Mouse (Mus musculus) forebrain, embryonic 13.5 days (tissue): ENCODE measurements around the gene Olfm2. TPM values are rescaled to one million over a fixed set of nuclear protein-coding genes. Genes with fewer than 3 reads are reported as not detected.
A peak's percentile ranks its signal among the peaks of the same experiment; 100 is the strongest.
"Not testable (repeated sequence)": the region's sequence is repeated elsewhere in the genome, so short reads cannot be mapped to it uniquely, and the experiment has no call there.

Experiments used
- ATAC-seq: fragments of 200-750 bp; cut with Nextera tagmentation; 2 replicates; pipeline ENCODE4 v1.8.0; 2017
- H3K27ac ChIP-seq: fragments of 300-500 bp; sonication (generic); 2 replicates; pipeline ENCODE4 v1.5.1; 2015; ENCODE audit warnings: inconsistent platforms, mild to moderate bottlenecking, moderate library complexity
- H3K27me3 ChIP-seq: fragments of 300-500 bp; sonication (generic); 2 replicates; pipeline ENCODE4 v1.6.1; 2015; ENCODE audit warnings: mild to moderate bottlenecking, inconsistent platforms
- H3K36me3 ChIP-seq: fragments of 300-500 bp; sonication (generic); 2 replicates; pipeline ENCODE4 v1.6.1; 2015; ENCODE audit warnings: mild to moderate bottlenecking, inconsistent platforms; ENCODE audit not compliant: poor library complexity, severe bottlenecking
- H3K4me1 ChIP-seq: fragments of 300-500 bp; sonication (generic); 2 replicates; pipeline ENCODE4 v1.6.1; 2015; ENCODE audit warnings: inconsistent platforms
- H3K4me2 ChIP-seq: fragments of 300-500 bp; sonication (generic); 2 replicates; pipeline ENCODE4 v1.6.1; 2015; ENCODE audit warnings: inconsistent platforms, mild to moderate bottlenecking, moderate library complexity
- H3K4me3 ChIP-seq: fragments of 300-500 bp; sonication (generic); 2 replicates; pipeline ENCODE4 v1.5.1; 2015; ENCODE audit warnings: mild to moderate bottlenecking, inconsistent platforms
- H3K9ac ChIP-seq: fragments of 300-500 bp; sonication (generic); 2 replicates; pipeline ENCODE4 v1.6.1; 2015; ENCODE audit warnings: mild to moderate bottlenecking, inconsistent platforms
- H3K9me3 ChIP-seq: fragments of 300-500 bp; sonication (generic); replicated peaks from 2 replicates; pipeline ENCODE4 v1.6.1; 2016; ENCODE audit warnings: inconsistent platforms
- WGBS: fragments of 180-500 bp; shearing (Covaris S2); methylation state at CpG from one replicate; pipeline ENCODE4 v1.1.7; 2015; 5-methylcytosine and 5-hydroxymethylcytosine counted together
- polyA plus RNA-seq: library from polyadenylated mRNA; unstranded; fragments of >200 nt; fragmentation: Nextera tagmentation; extraction: Ambion mirVana; gene quantifications from 2 replicates; pipeline ENCODE4 v1.2.1, GENCODE M21; 2015

Olfm2 gene
- polyA plus RNA-seq, 1 experiment from 2014 or later = 52.6 TPM

- Histone ChIP-seq H3K9ac (peak overlapping the region; percentile 84), H3K4me2 (peak overlapping the region; percentile 100), H3K4me1 (peaks cover 42% of the 10 kb centered on the region), H3K4me3 (peak overlapping the region; percentile 95), H3K9me3 (no peaks in the 10 kb centered on the region), H3K27ac (peak overlapping the region; percentile 82), H3K36me3 (peaks cover 34% of the 10 kb centered on the region), H3K27me3 (no peaks in the 10 kb centered on the region)
- peak; percentile 82 for ATAC-seq
- WGBS = under 1% methylated on average over 30 of the region's 30 CpGs
Measured at GRCm38 (mm10) chr9:20642896-20643466, 103.2 kb downstream of the Olfm2 start.

GRCm38 (mm10) chr9:20642101-20642895 lies 103.9 kb downstream of the Olfm2 start, which contains the start of gene Ubl5:
Ubl5 (plus strand) TSS chr9:20642878.
- whole genome bisulfite sequencing = under 1% methylated on average over 51 of the region's 51 CpGs
- peaks cover 42% of the 10 kb centered on the region for H3K4me1 ChIP-seq
- no peaks in the 10 kb centered on the region for H3K27me3 ChIP-seq
- peak within 1 kb of the TSS; percentile 95 for H3K4me3 ChIP-seq
- peak within 1 kb of the TSS; percentile 82 for H3K27ac ChIP-seq
- peak; percentile 89 for ATAC-seq
- peak within 1 kb of the TSS; percentile 100 for H3K4me2 ChIP-seq
- H3K36me3 ChIP-seq = peaks cover 32% of the 10 kb centered on the region
- H3K9me3 ChIP-seq = no peaks in the 10 kb centered on the region
- peak within 1 kb of the TSS; percentile 84 for H3K9ac ChIP-seq

- WGBS = 34% methylated on average over 6 of the region's 6 CpGs
- peak overlapping the region; percentile 100 for H3K4me2 ChIP-seq
- H3K27me3 ChIP-seq = no peaks in the 10 kb centered on the region
- peak overlapping the region; percentile 84 for H3K9ac ChIP-seq
- ATAC-seq = no peak
- peaks cover 42% of the 10 kb centered on the region for H3K4me1 ChIP-seq
- H3K27ac ChIP-seq = no peak overlapping the region
- no peaks in the 10 kb centered on the region for H3K9me3 ChIP-seq
- peak overlapping the region; percentile 95 for H3K4me3 ChIP-seq
- H3K36me3 ChIP-seq = peaks cover 27% of the 10 kb centered on the region
Measured at GRCm38 (mm10) chr9:20641501-20641900, 104.6 kb downstream of the Olfm2 start.

GRCm38 (mm10) chr9:20639486-20639885 lies 106.7 kb downstream of the Olfm2 start:
- Histone ChIP-seq H3K27ac (no peak overlapping the region), H3K36me3 (peaks cover 25% of the 10 kb centered on the region), H3K4me3 (no peak overlapping the region), H3K9ac (no peak overlapping the region), H3K4me1 (peaks cover 29% of the 10 kb centered on the region), H3K9me3 (no peaks in the 10 kb centered on the region), H3K4me2 (no peak overlapping the region), H3K27me3 (no peaks in the 10 kb centered on the region)
- no peak for ATAC-seq
- 93% methylated on average over 4 of the region's 4 CpGs for WGBS

GRCm38 (mm10) chr9:20638552-20638951 lies 107.6 kb downstream of the Olfm2 start:
- 98% methylated on average over 19 of the region's 19 CpGs for WGBS
- Histone ChIP-seq H3K36me3 (peaks cover 25% of the 10 kb centered on the region), H3K27ac (no peak overlapping the region), H3K27me3 (no peaks in the 10 kb centered on the region), H3K4me3 (no peak overlapping the region), H3K9ac (no peak overlapping the region), H3K9me3 (no peaks in the 10 kb centered on the region), H3K4me1 (peaks cover 24% of the 10 kb centered on the region), H3K4me2 (no peak overlapping the region)
- no peak for ATAC-seq

- Histone ChIP-seq H3K4me3 (no peak overlapping the region), H3K4me1 (peaks cover 13% of the 10 kb centered on the region), H3K27me3 (no peaks in the 10 kb centered on the region), H3K36me3 (peaks cover 25% of the 10 kb centered on the region), H3K9ac (no peak overlapping the region), H3K27ac (no peak overlapping the region), H3K9me3 (no peaks in the 10 kb centered on the region), H3K4me2 (no peak overlapping the region)
- WGBS = 86% methylated on average over 2 of the region's 2 CpGs
- no peak for ATAC-seq
Measured at GRCm38 (mm10) chr9:20636790-20637189, 109.4 kb downstream of the Olfm2 start.

GRCm38 (mm10) chr9:20636256-20636655 lies 109.9 kb downstream of the Olfm2 start:
- Histone ChIP-seq H3K9ac (no peak overlapping the region), H3K4me1 (peaks cover 7% of the 10 kb centered on the region), H3K27me3 (no peaks in the 10 kb centered on the region), H3K4me2 (no peak overlapping the region), H3K36me3 (peaks cover 25% of the 10 kb centered on the region), H3K27ac (no peak overlapping the region), H3K9me3 (no peaks in the 10 kb centered on the region), H3K4me3 (no peak overlapping the region)
- peak; percentile 6; the same call in 1 of the 2 replicates for ATAC-seq
- WGBS = 80% methylated on average over 3 of the region's 3 CpGs

GRCm38 (mm10) chr9:20635676-20636075 lies 110.5 kb downstream of the Olfm2 start:
- WGBS = 91% methylated on average over 8 of the region's 8 CpGs
- not testable (repeated sequence) for ATAC-seq

GRCm38 (mm10) chr9:20631332-20631731 lies 114.8 kb downstream of the Olfm2 start:
- ATAC-seq = no peak
- H3K4me3 ChIP-seq = no peak overlapping the region
- H3K27ac ChIP-seq = no peak overlapping the region
- H3K9me3 ChIP-seq = no peaks in the 10 kb centered on the region
- no peak overlapping the region for H3K4me2 ChIP-seq
- 99% methylated on average over 2 of the region's 2 CpGs for WGBS
- H3K9ac ChIP-seq = no peak overlapping the region
- no peaks in the 10 kb centered on the region for H3K4me1 ChIP-seq
- no peaks in the 10 kb centered on the region for H3K27me3 ChIP-seq
- H3K36me3 ChIP-seq = peaks cover 4% of the 10 kb centered on the region; the same call in 1 of the 2 replicates

More at GRCm38 (mm10) chr9:20635676-20636075, 110.5 kb downstream of the Olfm2 start:
- H3K4me2 ChIP-seq, H3K9ac ChIP-seq, H3K4me3 ChIP-seq, H3K9me3 ChIP-seq, H3K4me1 ChIP-seq, H3K27ac ChIP-seq, H3K27me3 ChIP-seq: not testable (repeated sequence)
- peaks cover 25% of the 10 kb centered on the region for H3K36me3 ChIP-seq

Other genes with a start within 250 kb of the Olfm2 start
- gene Zfp266, start 224.9 kb downstream of the Olfm2 start, polyA plus RNA-seq = 158 TPM in 2 replicates
- 37.0 and 37.1 TPM in 2 replicates for gene Zfp846, start 165.1 kb downstream of the Olfm2 start, polyA plus RNA-seq
- gene Ubl5, start 103.5 kb downstream of the Olfm2 start, polyA plus RNA-seq = 533 and 604 TPM in 2 replicates
- 15.0 and 15.4 TPM in 2 replicates for gene Fbxl12, start 101.6 kb downstream of the Olfm2 start, polyA plus RNA-seq
- gene Pin1, start 94.3 kb downstream of the Olfm2 start, polyA plus RNA-seq = 64.8 and 68.3 TPM in 2 replicates
- 0.11 and 0.15 TPM in 2 replicates for gene Col5a3, start 68.7 kb upstream of the Olfm2 start, polyA plus RNA-seq
- gene Rdh8, start 72.2 kb upstream of the Olfm2 start, polyA plus RNA-seq = not detected in 2 replicates
- gene A230050P20Rik, start 122.3 kb upstream of the Olfm2 start, polyA plus RNA-seq = 1.1 and 1.2 TPM in 2 replicates
- gene Angptl6, start 133.4 kb upstream of the Olfm2 start, polyA plus RNA-seq = 8.5 and 11.1 TPM in 2 replicates
- 57.7 and 65.2 TPM in 2 replicates for gene Ppan, start 141.8 kb upstream of the Olfm2 start, polyA plus RNA-seq
- gene Eif3g, start 152.3 kb upstream of the Olfm2 start, polyA plus RNA-seq = 327 and 332 TPM in 2 replicates
- 92.4 and 103 TPM in 2 replicates for gene Dnmt1, start 213.5 kb upstream of the Olfm2 start, polyA plus RNA-seq
- gene S1pr2, start 230.4 kb upstream of the Olfm2 start, polyA plus RNA-seq = 6.8 and 10.3 TPM in 2 replicates